Mouse (Mus musculus) frontal cortex, adult 2 months (tissue): ENCODE measurements around the gene Rflna. TPM values are rescaled to one million over a fixed set of nuclear protein-coding genes. Genes with fewer than 3 reads are reported as not detected.

Source experiments
- DNase-seq, 2 experiments: peaks; one replicate each; pipeline ENCODE4 v3.0.0; 2022; ENCODE audit warnings: low spot score in 1 of 2; ENCODE audit errors: extremely low spot score in 1 of 2
- polyA plus RNA-seq: library from polyadenylated mRNA; depleted of rRNA; stranded (reverse); fragments of >200 nt; gene quantifications from 2 replicates; pipeline ENCODE4 v1.2.3, GENCODE M21; 2012

Rflna gene
- polyA plus RNA-seq, 1 experiment = 3.8 TPM

DNA sequence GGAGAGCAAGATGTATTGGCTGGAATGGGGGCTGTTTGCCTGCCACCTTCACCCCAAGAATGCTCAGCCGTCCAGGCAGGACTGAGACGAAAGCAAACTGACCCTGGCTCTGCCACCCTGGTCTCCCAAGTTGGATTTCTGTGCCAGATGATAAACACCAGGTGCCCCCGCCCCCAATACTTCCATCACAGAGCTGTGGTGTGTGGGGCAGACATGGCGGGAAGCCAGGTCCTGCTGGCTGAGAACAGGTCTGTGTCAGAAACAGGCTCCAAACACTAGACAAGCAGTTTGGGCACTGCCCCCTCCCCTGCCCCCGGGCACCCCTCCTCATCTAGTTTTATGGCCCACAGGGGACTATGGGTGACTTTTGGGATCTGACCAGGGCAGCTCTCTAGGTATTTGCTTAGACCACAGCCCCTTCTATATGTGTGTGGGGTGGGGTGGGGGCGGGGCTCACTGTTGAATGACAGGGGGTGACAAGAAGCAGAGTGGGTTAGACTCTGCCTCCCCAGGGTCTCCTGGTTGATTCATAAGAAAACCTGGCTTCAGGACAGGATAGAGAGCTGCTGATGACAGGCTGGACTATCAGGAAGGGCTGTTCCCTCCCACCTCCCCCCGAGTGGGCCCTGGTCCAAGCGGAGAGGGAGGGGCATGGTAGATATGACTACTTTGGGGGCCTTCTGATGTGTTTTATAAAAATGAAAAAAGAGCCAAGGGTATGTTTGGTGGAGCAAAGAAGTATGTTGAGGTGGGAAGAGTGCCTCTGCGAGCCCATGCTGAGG is 3.0 kb downstream of the Rflna start:
- DNase-seq = no peak

- DNase-seq = no peak
These were observed 3.9 kb downstream of the Rflna start for GRCm38 (mm10) chr5:125006896-125007295.

- no peak for DNase-seq
These were observed 8.1 kb downstream of the Rflna start for GRCm38 (mm10) chr5:125011166-125011565.

GRCm38 (mm10) chr5:125011628-125012027 is 8.6 kb downstream of the Rflna start:
- no peak for DNase-seq

GRCm38 (mm10) chr5:125014497-125014896 is 11.5 kb downstream of the Rflna start:
- DNase-seq = peak in 1 of 2 experiments; percentile 83

- no peak for DNase-seq
These were observed 12.0 kb downstream of the Rflna start for GRCm38 (mm10) chr5:125015066-125015465.

DNA sequence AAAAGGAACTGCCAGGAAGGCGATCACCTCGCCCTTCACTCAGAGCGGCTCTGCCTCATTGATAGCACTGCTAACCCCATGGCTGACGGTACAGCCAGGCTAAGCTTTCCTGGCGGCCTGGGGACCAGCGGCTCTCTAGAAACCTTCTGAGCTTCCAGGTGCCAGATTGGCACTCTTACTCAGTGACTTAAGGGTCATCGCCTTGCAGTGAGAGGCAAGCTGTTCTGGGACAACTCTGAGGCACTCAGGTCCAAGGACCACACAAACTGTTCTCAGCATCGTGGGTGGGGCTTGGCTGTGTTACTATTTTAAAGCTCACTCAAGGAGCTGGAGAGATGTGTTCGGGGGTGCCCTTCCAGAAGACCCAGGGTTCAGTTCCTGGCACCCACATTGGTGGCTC is 12.6 kb downstream of the Rflna start:
- no peak for DNase-seq

GRCm38 (mm10) chr5:125016421-125017242 is 13.6 kb downstream of the Rflna start:
- DNase-seq = no peak

- DNase-seq = no peak
These were observed 14.3 kb downstream of the Rflna start for GRCm38 (mm10) chr5:125017332-125017731.

DNA sequence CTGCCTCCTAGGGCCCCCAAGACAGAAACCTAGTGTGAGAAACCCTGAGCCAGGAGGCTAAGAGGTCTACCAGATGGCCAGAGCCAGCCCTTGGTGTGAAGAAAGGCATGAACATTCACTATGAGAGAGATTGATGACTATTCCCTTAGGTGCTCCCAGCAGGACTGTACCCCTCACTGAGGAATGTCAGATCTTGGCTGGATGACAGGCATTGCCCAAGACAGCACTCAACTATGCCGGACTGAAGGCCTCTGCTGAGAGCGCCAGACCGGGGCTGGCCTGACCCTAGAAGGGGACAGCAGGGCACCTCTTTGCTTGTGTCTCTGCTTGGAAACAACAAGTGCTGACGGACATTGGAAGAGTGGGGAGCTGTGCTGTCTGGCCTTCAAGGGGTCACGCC is 16.1 kb downstream of the Rflna start:
- no peak for DNase-seq

- peak in 1 of 2 experiments; percentile 41 for DNase-seq
These were observed 18.3 kb downstream of the Rflna start for GRCm38 (mm10) chr5:125021298-125021697.

GRCm38 (mm10) chr5:125024002-125024401 is 21.0 kb downstream of the Rflna start:
- peak in 1 of 2 experiments; percentile 49 for DNase-seq

GRCm38 (mm10) chr5:125028371-125028770 is 25.4 kb downstream of the Rflna start:
- DNase-seq = peak in 1 of 2 experiments; percentile 63

GRCm38 (mm10) chr5:125028911-125029310 is 25.9 kb downstream of the Rflna start:
- no peak for DNase-seq

- DNase-seq = no peak
These were observed 33.5 kb downstream of the Rflna start for GRCm38 (mm10) chr5:125036483-125036882.

- no peak for DNase-seq
These were observed 36.5 kb downstream of the Rflna start for GRCm38 (mm10) chr5:125039377-125040027.

DNA sequence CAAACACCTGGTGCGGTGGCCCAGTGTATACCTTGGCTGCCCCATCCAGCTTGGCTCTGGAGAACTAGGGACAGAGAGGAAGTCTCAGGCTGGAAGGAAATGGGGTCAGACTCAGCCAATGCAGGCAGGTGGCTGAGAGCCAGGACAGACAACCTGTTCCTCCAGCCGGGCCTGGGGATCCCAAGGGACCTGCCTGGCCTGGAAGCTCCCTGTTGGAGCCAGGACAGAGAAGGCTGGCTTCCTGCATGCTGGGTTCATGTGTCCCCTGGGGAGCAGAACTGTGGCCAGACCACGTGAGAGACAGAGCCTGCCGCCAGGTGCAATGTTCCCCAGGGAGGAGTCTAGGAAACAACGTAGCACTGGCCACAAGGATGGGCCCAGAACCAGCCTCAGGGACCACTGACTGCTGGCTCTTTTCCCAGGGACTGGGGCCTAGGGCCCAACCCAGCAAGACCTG is 37.1 kb downstream of the Rflna start:
- peak in 1 of 2 experiments; percentile 34 for DNase-seq

DNA sequence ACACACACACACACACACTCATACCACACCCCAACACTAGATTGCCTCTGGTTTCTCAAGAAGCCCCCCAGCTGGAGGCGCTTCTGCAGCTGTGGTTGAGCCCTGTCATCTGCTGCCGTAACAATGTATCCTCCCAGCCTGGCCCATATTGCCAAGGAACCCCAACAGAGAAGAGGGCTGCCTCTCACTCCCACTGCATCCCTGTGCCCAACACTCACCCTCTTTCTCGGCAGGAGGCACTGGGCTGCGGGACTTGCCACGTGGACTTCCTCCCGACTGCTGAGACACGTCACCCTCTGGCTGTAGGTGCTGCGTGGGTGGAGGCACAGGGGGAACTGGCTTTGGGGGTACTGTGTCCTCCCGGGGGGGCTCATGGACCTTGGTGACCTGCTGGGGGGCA is 38.6 kb downstream of the Rflna start:
- DNase-seq = peak in 1 of 2 experiments; percentile 58

- DNase-seq = no peak
These were observed 40.4 kb downstream of the Rflna start for GRCm38 (mm10) chr5:125043448-125043847.

DNA sequence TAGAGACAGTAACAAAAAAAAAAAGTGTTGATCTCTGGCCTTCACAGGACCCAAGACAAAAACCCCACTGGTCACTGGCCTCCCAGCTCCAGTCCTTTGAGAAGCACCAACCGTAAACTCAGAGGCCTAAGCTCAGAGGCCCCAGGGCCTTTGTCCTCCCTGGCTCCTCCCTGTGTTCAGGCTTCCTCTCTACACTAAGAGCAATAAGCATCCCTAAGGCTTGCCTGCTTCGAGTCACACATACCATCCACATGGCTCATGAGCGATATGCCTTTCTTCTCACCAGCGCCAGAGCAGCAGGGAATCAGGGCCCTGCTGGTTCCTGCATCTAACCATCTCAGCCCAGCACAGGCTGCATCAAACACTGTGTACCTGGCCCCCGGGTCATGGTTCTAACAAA is 42.2 kb downstream of the Rflna start:
- no peak for DNase-seq

- no peak for DNase-seq
These were observed 43.4 kb downstream of the Rflna start for GRCm38 (mm10) chr5:125046436-125046835.
